Comparison of ENCODE assay signal across 14 mouse cellular contexts in the genomic region with DNA sequence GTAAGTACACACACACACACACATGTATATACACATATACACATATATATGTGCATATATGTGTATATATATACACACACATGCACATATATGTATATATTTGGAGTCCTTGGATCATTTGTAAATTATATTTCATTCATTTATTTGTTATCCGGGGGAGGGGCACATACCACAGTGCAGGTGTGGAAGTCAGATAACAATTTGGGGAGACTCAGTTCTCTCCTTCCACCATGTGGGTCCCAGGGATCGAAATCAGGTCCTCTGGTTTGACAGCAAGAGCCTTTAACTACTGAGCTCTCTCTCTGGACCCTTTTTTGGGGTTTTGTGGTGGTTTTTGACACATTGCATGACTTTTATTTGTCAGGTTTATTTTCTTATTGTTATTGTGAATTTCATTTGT.
"Had no signal": no experiment of that assay in that cellular context is flagged by ENCODE, and none has a peak within 500 bp of the region (broad histone marks: within the 10 kb centered on the region; RNA-seq: fewer than 3 reads in every experiment).

No protein-coding gene starts in this region.

- H3K9ac ChIP-seq: limb, embryonic 15.5 days; lung, embryonic 14.5 days; midbrain, embryonic 12.5 days; stomach, embryonic 15.5 days had no signal

- H3K4me1 ChIP-seq: limb, embryonic 15.5 days; stomach, embryonic 15.5 days had no signal

- H3K27ac ChIP-seq: limb, embryonic 15.5 days; midbrain, embryonic 12.5 days; stomach, embryonic 15.5 days had no signal

- H3K27me3 ChIP-seq: limb, embryonic 15.5 days; midbrain, embryonic 12.5 days; stomach, embryonic 15.5 days had no signal

- DNase-seq: kidney, adult 18-20 months; kidney, postnatal 25 days; layer of hippocampus, adult 9-11 months; layer of hippocampus, postnatal 36 days; lung, embryonic 14.5 days; lung, postnatal 10 days; lung, postnatal 4 days; right cerebral cortex, postnatal 14 days; thymus, postnatal 36 days had no signal

- H3K36me3 ChIP-seq: limb, embryonic 15.5 days; midbrain, embryonic 12.5 days; stomach, embryonic 15.5 days had no signal

- H3K4me3 ChIP-seq: limb, embryonic 15.5 days; megakaryocyte, embryonic 14.5 days; midbrain, embryonic 12.5 days; stomach, embryonic 15.5 days had no signal

- ATAC-seq: midbrain, embryonic 16.5 days had no signal

- H3K9me3 ChIP-seq: limb, embryonic 15.5 days; midbrain, embryonic 12.5 days; stomach, embryonic 15.5 days had no signal

- H3K4me2 ChIP-seq: limb, embryonic 15.5 days; lung, embryonic 14.5 days; midbrain, embryonic 12.5 days; stomach, embryonic 15.5 days had no signal
